Mouse (Mus musculus) bone marrow macrophage, adult 2 months (primary cell): ENCODE data around the gene Ccndbp1.

ENCODE experiments used
- CTCF ChIP-seq: IDR thresholded peaks from 2 replicates; pipeline ENCODE4 v1.5.1; 2012; ENCODE audit warnings: low read depth, mild to moderate bottlenecking, low read length, moderate library complexity
- POLR2A ChIP-seq: IDR thresholded peaks from 2 replicates; pipeline ENCODE4 v1.6.1; 2012; ENCODE audit warnings: mild to moderate bottlenecking, low read depth, low read length, borderline replicate concordance

- TF ChIP-seq CTCF: no peak
- no peak for TF ChIP-seq POLR2A
Observed at GRCm38 (mm10) chr2:120963110-120963509, 45.1 kb upstream of the Ccndbp1 start.
